Mouse (Mus musculus): ENCODE results near the gene Gm9837.
"Not testable (repeated sequence)": the region's sequence is repeated elsewhere in the genome, so short reads cannot be mapped to it uniquely, and the experiment has no call there.

Gm9837 gene

DNA sequence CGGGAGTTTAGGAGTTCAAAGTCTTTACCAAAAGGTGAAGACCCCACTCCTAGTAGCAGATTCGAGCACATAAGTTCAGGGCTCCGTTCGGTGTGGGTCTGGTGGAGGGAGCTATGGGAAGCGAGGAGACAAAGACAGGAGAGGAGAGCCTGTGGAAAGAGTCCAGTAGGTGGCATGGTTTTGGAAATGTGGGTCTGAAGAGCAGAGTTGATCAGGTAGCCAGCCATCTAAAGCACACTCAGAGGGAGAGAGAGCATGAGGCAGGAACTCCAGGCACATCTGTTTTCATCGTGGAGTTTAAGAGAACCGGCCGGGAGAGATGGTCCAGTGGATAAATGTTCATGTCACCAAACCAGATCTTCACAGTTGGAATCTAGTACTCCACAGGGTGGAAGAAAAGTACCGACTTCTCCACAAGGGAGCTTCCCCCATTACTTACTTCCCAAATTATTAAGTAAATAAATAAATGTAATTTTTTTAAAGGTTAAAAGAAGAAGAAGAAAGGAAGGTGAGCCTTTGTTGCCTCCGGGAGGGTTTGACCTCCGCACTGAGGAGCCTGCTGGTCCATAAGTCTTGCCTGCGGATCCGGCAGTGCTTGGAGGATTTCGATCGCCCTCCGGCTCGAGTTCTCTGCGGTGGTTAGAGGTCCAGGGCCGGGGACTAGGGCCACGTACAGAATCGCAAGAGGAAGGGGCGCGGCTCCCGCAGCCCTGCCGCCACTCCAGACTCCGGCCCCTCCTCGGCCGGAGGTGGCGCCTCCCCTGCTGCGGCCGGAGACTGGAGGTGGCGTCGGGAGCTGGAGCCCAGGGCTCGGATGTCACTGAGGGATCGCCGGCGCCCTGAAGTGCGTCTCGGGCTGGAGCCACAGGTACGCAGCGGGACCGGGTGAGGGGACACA is 13.6 kb downstream of the Gm9837 start, which contains the start of the genes Gm10447 and Shroom1:
Gene Gm10447 (minus strand): TSS at position 637 of the 898 bp plus-strand sequence.
Gene Shroom1 (plus strand): TSS at position 732 of the 898 bp plus-strand sequence.
- DNase-seq (ENCODE audit: low spot score), result no peak

DNA sequence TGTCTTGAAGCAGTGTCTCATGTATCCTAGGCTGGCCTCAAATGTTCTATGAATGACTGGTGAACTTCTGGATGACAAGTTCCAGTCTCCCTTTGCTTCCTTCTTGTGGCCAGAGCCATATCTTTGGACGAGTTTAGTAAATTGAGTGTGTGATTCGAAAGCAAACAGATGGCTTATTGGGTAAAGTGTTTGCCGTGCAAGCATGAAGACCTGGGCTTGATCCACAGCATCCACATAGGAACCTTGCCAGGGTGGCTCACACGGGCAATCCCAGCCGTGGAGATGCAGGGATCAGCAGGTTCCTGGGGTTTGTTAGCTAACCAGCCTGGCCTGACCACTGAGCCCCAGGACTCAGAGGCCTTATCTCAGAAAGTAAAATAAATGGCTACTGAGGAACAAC is 17.2 kb downstream of the Gm9837 start:
- no peak for DNase-seq (ENCODE audit: low spot score)

DNA sequence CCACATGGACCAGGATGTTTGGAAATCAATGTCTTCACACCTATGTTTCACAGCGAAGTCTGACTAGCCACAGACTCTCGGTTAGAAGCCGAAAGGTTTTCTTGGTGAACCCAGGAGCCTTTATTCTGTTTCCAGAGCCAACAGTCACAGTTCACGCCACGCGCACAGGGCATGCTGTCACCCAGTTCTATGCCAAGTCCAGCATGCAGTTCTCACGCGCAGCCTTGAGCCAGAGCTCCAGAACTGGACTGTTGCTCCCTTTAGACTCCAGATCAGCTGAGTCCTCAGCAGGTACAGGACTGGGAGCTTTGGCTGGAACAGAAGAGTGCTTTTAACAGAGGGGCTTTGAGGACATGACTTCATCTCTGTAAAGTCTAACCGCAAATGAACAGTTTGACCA is 17.9 kb downstream of the Gm9837 start:
- no peak for DNase-seq (ENCODE audit: low spot score)

DNA sequence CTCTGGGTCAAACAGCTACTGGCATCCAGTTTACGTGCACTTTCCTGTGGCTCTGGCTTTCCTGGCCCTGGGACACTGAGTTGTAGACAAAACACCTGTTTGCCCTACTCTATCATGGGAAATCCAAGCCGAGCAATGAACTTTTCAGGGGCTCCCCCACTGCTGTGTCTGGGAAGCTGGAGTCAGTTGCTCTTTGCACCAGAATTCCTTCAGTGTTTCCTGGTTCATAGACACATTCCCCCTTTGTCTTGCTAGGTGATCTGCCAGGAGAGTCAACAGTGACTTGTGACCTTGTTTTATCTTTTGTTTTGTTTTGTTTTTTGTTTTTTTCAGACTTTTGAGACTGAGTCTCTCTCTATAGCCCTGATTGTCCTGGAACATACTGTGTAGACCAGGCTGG is 18.9 kb downstream of the Gm9837 start:
- no peak for DNase-seq (ENCODE audit: low spot score)

DNA sequence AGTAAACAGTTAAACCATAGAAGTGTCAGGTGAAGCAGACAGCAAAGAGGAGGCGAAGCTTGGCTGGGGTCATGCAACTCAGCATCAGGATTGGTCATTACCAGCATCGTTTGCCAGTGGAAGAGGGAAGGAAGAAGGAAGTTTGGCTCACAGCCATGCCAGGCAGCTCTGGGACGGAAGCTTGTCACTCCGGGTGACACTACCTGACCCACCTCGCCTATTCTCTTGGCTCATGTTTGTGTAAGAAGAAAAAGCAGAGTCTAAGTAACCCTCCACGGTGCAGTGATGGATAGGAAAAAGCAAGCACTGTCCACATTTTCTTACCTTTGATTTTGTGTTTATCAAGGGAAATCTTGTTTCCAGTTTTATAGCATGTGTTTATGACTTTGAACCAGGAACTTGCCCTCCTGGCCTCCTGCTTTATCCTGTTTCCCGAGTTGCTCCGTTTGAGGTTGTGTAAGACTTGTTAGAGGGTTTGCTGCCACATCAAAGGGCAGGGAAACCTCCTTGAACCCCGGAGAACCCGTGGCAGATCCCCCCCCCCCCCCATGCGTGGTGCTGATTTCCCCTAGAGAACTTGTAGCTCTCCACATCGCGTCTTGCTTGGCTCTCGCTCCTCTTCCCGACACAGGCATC is 20.1 kb downstream of the Gm9837 start:
- DNase-seq (ENCODE audit: low spot score), result peak; percentile 34

DNA sequence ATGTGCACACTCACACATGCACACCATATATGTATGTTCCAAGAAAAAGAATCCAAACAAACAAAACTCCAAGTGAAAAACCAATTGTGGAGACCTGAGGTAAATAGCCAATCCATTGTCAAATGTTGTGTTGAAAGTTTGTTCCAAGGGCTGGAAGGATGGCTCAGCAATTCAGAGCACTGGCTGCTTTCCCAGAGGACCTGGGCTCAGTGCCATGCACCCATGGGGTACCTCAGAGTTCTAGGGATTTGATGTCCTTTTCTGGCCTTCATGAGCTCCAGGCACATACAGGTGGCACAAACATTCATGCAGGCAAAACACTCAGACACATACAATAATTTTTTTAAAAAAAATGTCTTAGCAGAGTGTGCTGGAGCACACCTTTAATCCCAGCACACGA is 21.8 kb downstream of the Gm9837 start:
- DNase-seq (ENCODE audit: low spot score), result no peak

DNA sequence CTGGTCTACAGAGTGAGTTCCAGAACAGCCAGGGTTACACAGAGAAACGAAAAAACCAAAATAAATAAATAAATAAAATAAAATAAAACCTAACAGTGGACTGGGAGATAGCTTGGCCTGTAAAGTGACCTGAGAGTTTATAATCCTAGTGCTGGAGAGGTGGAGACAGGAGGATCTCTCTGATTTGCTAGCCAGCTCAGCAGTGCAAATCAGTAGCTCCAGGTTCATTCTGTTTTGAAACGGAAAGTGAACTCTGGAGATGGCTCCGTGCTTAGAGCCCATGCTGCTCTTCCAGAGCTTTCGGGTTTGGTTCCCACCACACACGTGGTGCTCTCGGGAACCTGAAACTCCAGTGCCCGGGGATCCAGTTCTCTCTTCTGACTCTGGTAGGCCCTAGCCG is 22.3 kb downstream of the Gm9837 start:
- DNase-seq (ENCODE audit: low spot score), result no peak

DNA sequence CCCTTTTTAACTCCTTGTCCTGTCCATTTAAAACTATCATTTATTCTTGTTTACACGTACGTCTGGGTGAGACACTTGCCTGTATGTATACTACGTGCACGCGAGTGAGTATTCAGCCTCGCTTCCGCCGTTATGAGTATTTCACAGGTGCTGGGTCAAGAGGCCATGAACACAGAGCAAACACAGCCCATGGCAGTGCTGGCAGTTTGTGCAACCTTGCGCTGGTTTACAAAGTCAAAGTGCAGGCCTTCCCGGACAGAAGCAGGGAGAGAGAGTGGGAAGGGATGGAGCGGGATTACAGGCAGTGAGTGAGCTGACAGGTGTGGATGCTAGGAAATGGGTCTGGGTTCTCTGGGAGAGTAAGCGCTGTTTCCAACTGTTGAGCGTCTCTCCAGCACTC is 24.1 kb downstream of the Gm9837 start:
- DNase-seq (ENCODE audit: low spot score), result no peak

DNA sequence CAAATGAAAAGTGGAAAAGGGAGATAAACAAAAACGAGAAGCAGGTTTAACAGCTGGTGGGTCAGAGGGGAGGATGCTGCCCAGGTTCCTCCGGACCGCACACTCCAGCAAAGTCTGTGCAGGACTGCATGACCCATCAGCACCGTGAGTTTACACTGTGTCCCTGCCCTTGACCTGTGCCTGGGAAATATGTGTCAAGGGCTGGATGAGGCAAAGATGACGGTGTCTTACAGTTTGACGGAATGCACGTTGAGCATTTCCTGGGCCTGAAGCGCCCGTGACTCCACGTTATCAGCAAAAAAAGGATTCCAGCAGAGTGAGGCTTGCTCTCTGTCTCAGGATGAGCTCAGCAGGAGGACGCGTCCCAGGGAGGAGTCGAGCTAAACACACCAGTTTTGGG is 24.7 kb downstream of the Gm9837 start:
- DNase-seq (ENCODE audit: low spot score), result no peak

DNA sequence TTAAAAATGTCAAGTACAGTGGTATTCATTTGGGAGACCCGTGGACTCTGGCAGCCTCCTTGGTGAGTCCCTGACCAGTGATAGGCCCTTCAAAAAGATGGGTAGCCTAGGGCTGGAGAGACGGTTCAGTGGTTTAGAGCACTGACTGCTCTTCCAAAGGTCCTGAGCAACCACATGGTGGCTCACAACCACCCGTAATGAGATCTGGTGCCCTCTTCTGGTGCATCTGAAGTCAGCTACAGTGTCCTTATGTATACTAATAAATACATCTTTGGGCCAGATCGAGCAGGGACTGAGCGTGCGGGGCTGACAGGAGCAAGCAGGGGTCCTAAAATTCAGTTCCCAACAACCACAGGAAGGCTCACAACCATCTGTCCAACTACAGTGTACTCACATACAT is 26.4 kb downstream of the Gm9837 start:
- DNase-seq (ENCODE audit: low spot score), result peak; percentile 56

DNA sequence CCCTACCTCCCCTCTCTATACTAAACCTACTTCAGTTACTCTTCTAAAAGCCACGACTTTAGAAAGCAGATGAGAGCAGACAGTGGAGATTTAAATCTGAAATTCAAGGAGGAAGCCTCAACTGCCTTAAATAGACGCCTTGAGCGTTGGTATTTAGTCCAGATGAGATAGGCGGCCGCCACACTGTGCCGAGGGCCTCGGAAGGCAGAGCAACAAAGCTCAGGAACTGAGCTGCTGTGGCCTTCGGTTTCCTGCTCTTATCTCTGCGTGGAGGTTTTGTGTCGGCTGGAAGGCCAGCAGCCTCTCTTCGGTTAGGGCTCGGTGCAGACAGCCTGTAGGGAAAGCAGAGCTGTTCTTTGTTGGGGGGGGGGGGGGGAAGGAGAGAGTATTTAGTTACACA is 28.4 kb downstream of the Gm9837 start:
- peak; percentile 37 for DNase-seq (ENCODE audit: low spot score)

DNA sequence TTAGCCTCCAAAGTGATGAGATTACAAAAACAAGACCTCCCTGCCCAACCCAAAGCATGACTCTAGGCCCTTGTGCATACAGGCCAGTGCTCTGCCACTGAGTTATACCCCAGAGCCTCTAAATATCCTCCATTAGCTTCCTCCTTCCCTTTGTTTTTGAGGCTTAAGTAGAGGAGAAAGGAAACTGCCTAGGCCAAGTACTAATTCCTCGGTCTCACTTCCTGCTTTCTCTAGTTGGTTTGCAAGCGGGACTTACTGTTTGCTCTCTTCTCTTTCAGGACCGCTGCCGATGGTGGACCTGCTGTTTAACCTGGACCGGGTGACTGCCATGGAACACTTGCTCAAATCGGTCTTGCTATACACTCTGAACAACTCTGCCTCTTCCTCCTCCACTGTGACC is 33.9 kb downstream of the Gm9837 start:
- DNase-seq (ENCODE audit: low spot score), result no peak

DNA sequence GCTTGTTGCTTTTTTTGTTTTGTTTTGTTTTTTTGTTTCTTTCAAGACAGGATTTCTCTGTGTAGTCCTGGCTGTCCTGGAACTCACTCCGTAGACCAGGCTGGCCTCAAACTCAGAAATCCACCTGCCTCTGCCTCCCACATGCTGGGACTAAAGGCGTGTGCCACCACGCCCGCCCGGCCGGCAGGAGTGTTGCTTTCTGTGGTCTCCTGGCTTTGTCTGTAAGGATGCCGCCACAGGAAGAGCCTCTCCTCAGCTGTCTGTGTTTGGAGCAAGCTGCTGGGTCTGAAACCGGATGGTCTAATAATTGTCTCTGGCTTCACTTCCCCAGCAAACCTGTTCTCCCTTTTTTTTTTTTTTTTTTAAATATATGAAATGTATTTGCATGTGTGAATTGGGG is 34.8 kb downstream of the Gm9837 start:
- no peak for DNase-seq (ENCODE audit: low spot score)

DNA sequence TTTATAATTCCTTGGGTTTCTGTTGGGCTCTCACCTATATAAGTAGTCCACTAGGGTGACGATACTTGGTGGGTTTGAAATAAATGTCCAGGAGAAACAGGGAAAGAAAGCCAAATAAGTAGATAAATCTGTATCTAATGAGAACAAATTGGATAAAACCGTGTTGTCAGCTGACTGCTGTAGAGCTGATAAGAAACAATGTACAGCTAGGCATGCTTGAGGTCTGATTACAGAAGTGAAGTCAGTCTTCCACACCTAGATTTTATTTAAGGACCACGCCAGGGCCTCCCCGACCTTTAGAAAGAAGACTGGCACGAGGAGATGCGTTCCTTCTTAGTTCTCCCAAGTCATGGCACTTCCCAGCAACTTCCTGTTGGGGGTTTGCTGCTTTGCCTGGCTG is 37.2 kb downstream of the Gm9837 start:
- no peak for DNase-seq (ENCODE audit: low spot score)

DNA sequence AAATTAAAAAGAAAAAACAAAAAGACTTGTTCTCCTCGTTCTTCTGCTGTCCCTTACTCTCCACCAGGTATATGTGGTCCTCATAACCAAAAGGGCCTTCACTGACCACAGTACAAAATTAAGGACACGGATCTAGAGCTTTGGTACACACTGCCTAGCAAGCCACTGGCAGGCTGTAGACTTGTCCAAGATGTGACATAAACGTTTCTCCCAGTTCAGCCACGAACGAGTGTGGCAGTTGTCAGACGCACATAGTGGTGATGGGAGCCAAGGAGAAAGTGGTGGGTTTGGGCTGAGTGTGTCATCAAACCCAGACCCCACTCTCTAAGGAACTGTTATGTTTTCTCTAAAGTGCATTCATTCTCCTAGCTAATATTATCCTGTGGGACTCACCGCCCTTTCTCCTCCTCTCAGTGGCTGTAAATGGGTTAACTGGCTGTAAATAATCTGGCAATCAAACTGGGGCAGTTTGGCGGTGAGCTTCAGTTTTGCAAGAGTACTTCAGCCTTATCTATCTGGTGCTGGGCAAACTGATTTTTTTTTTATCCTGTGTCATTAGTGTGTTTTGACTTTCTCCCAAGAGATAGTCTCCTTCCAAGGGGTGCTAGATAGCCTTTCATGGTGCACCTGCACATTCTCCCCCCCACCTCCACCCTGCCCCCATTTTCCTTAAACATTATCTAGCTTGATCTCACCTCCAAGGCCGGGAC is 38.8 kb downstream of the Gm9837 start:
- DNase-seq (ENCODE audit: low spot score), result no peak

DNA sequence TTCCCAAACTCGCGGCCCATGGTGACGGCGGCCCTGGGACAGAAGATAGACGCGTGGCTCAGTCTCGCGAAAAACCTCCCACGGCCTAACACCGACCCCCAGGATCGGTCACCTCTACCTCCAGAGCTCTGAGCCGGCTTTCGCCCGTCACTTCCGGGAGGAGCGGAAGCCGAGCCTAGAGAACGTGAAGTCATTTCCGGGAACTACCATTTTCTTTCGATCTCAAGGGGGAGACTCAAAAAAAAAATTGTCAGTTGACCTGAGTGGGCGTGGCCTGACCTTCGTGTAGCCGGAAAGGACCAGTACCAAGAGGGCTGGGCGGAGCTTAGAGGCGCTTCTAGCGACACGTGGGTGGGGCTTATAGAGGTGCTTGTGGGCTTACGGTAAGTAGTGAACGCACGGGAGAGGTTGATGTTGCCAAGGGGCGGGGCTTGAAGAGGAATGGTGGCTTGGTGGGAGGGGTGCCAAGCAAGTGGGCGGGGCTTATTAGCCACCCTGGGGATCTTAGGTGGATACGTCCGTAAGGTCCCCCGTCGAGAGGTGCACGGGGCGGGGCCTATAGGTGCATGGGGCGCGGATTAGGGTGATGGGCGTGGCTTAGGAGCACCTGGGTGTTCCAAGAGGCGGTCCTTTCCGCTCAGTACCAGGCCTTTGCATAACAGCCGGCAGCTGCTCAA is 39.5 kb downstream of the Gm9837 start, which contains the start of the genes Uqcrq and Gdf9:
Gene Uqcrq (minus strand): TSS at position 162 of the 677 bp plus-strand sequence.
Gene Gdf9 (plus strand): TSS at position 354 of the 677 bp plus-strand sequence.
- peak; percentile 99 for DNase-seq (ENCODE audit: low spot score)

DNA sequence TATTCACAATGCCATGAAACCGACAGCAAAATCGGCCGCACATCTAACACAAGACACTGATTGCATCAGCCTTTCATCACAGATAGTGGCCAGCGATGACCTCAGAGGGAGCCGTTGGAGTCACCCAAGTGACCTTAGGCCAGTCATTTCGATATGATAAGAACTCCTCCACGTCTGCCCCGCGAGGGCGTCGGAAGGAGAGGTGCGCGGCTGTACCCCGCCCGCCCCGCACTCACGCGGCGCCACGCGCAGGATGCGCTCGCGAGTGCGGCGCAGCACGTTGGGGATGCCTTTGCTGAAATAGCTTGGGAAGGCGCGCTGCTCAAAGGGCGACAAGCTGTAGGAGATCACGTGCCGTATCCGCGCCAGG is 40.0 kb downstream of the Gm9837 start:
- no peak for DNase-seq (ENCODE audit: low spot score)

DNA sequence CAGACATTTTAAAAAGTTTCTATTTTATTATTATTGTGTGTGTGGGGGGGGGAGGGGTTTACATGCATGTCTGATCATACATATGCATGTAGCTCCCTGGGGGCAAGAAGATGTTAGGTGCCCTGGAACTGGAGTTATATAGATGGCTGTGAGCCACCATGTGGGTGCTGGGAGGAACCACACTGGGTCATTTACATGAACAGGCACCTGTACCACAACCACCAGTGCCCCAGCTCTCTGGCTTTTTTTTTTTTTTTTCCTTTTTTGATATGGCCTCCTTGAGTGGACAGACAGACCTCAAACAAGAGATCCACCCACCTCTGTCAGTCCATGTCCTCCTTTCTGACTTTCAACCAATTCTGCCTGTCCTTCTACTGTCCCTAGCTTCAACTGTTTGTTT is 41.1 kb downstream of the Gm9837 start:
- DNase-seq (ENCODE audit: low spot score), result no peak

DNA sequence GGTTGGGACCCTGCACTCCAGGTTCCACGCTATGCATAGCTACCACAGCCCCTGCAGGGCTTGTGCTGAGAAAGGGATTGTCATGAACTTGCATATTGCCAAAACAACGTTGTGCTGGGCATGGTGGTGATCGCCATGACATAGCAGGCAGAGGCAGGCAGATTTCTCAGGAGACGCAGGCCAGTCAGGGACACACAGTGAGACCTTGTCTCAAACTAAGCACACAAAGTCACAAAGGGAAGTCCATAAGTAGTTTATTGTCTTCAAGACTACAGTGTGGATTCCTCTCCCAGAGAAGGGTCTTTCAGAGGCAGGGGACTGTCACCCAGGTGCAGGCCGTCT is 41.6 kb downstream of the Gm9837 start:
- DNase-seq (ENCODE audit: low spot score), result no peak

DNA sequence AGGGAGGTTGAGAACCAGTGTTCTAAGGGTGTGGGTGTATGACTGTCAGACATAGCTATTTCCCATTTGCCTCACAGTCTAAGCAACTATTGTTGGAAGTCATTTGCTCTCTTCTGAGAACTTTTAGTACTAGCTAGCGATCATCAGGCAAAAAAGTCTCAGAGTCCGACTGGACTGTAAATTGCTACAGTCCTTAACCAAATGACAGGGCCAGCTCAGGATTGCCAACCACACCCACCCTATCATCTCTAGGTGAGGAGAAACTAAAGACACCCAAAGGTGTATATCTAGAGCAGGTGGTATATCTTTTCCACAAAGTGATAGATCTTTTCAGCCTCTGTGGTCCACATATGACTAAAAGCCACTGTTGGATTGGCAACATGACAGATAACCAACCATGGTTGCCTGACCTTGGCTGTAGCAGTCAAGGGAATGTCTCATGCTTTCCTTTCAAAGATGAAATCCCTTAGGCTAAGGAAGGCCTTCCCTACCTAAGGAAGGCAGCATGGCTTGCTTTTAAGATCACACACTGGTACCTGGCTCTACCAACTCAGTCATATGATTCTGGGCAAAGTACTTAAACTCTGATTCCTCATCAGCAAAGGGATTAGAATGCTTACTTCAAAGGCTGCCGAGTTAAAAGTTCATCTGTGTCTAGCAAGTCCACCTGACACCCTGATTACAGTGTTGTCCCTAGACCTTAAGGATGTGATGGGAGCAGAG is 42.1 kb downstream of the Gm9837 start:
- DNase-seq (ENCODE audit: low spot score), result no peak

DNA sequence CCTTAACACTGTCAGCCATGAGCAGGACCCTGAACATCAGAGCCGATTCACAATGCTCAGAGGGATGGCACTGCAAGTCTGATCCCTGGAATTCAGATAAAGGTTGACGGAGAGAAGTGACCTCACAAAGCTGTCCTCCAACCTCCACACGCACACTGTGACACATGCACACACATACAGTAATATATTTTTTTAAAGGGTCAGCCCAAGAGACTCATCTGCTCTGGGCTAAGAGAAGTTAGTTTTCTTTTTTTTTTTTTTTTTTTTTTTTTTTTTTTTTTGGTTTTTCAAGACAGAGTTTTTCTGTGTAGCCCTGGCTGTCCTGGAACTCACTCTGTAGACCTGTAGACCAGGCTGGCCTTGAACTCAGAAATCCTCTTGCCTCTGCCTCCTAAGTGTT is 43.4 kb downstream of the Gm9837 start:
- not testable (repeated sequence) for DNase-seq (ENCODE audit: low spot score)

Data from T-cell, adult 2 months (primary cell).